11 mouse cellular contexts compared by ENCODE assay signal in genomic region chr7:89770021-89770420, GRCm38 (mm10).
DNase-seq lines count a peak whose midpoint lies in the region; ATAC-seq and TF ChIP-seq lines count a peak whose summit lies in the region.
"Had no signal": no experiment of that assay in that cellular context is flagged by ENCODE, and none has a peak within 500 bp of the region (broad histone marks: within the 10 kb centered on the region; RNA-seq: fewer than 3 reads in every experiment).

No protein-coding gene starts in this region.

- no peak overlapping the region for H3K4me2 ChIP-seq in lung, embryonic 14.5 days
- H3K4me2 ChIP-seq: heart, embryonic 15.5 days had no signal

- 30% methylated on average over 6 of the region's 6 CpGs for WGBS in lung, embryonic 14.5 days
- 38% methylated on average over 6 of the region's 6 CpGs for WGBS in lung, adult 2 months
- 48% methylated on average over 6 of the region's 6 CpGs for WGBS in olfactory bulb, adult 2 months

- peak; percentile 36 for DNase-seq in embryo, embryonic 11 days
- no peak for DNase-seq in embryo, embryonic 10.5 days (ENCODE audit: low spot score)
- no peak for DNase-seq in lung, embryonic 14.5 days
- no peak for DNase-seq in lung, adult 2 months
- peak; percentile 54 to 62 for DNase-seq in cerebellum, postnatal 36 days
- DNase-seq in adrenal gland, adult (ENCODE audit: inconsistent age in 2 of 2, low spot score in 1 of 2) = no peak
- DNase-seq in layer of hippocampus, adult 8-10 months (ENCODE audit: low spot score in 2 of 2) = no peak
- DNase-seq: kidney, adult 9 months had no signal

- H3K4me1 ChIP-seq in lung, embryonic 14.5 days (ENCODE audit: insufficient read depth) = peaks cover 9% of the 10 kb centered on the region; the same call in 1 of the 2 replicates
- H3K4me1 ChIP-seq in lung, adult 2 months (ENCODE audit: control insufficient read depth, insufficient read depth, low read length) = peaks cover 21% of the 10 kb centered on the region
- peaks cover 5% of the 10 kb centered on the region; the same call in 1 of the 2 replicates for H3K4me1 ChIP-seq in olfactory bulb, adult 2 months (ENCODE audit: control insufficient read depth, insufficient read depth, low read length)

- no peak overlapping the region for H3K9ac ChIP-seq in lung, embryonic 14.5 days
- H3K9ac ChIP-seq: heart, embryonic 15.5 days had no signal

- TF ChIP-seq CTCF in lung, embryonic 14.5 days (IDR thresholded peaks at IDR 0.05; ENCODE audit: low read depth) = no peak
- no peak for TF ChIP-seq CTCF in lung, adult 2 months (IDR thresholded peaks at IDR 0.05; ENCODE audit: insufficient read depth, low read length)
- no peak for TF ChIP-seq CTCF in olfactory bulb, adult 2 months (IDR thresholded peaks at IDR 0.05; ENCODE audit: insufficient read depth, low read depth, low read length)

- no peaks in the 10 kb centered on the region for H3K27me3 ChIP-seq in lung, embryonic 14.5 days (ENCODE audit: insufficient read depth, low read length)
- H3K27me3 ChIP-seq: heart, embryonic 15.5 days had no signal

- no peaks in the 10 kb centered on the region for H3K36me3 ChIP-seq in lung, embryonic 14.5 days (ENCODE audit: insufficient read depth)
- H3K36me3 ChIP-seq: heart, embryonic 15.5 days had no signal

- H3K9me3 ChIP-seq in lung, embryonic 14.5 days (ENCODE audit: low read depth, low read length) = no peaks in the 10 kb centered on the region
- H3K9me3 ChIP-seq: heart, embryonic 15.5 days; megakaryocyte, embryonic 14.5 days had no signal

- H3K27ac ChIP-seq in lung, embryonic 14.5 days (ENCODE audit: low read depth) = peak overlapping the region; percentile 73
- H3K27ac ChIP-seq in olfactory bulb, adult 2 months (ENCODE audit: insufficient read depth, low read depth, low read length) = 0 out of 2 replicates have a peak overlapping the region, but pooled peaks have one; percentile 31
- H3K27ac ChIP-seq: heart, embryonic 15.5 days had no signal

- peak; percentile 36; the same call in 1 of the 2 replicates for ATAC-seq in lung, embryonic 14.5 days (ENCODE audit: insufficient read depth)

- H3K4me3 ChIP-seq in lung, embryonic 14.5 days (ENCODE audit: low read depth, low read length) = no peak overlapping the region
- H3K4me3 ChIP-seq in lung, adult 2 months (replicated peaks; ENCODE audit: extremely low read depth, low read depth, low read length) = no peak overlapping the region
- H3K4me3 ChIP-seq in olfactory bulb, adult 2 months (ENCODE audit: insufficient read depth, low read depth, low read length) = no peak overlapping the region
- H3K4me3 ChIP-seq: heart, embryonic 15.5 days had no signal

- TF ChIP-seq POLR2A in lung, adult 2 months (IDR thresholded peaks at IDR 0.05; ENCODE audit: borderline replicate concordance, extremely low read depth, low read depth, low read length) = no peak
- no peak for TF ChIP-seq POLR2A in olfactory bulb, adult 2 months (IDR thresholded peaks at IDR 0.05; ENCODE audit: insufficient read depth, low read depth, low read length)

Comparison
In these comparisons a context has a peak if more than half of its experiments do, and no peak if none do; other contexts are left out.
1. DNase-seq: peak in embryo, embryonic 11 days (single experiment) and cerebellum, postnatal 36 days (2 of 2); none in embryo, embryonic 10.5 days (single experiment), lung, embryonic 14.5 days (single experiment), lung, adult 2 months (single experiment), adrenal gland, adult (0 of 2) and layer of hippocampus, adult 8-10 months (0 of 2).